In genomic region chr11:66813310-66813709, GRCm38 (mm10) we compare ENCODE assay signal across 24 mouse cellular contexts.
A peak's percentile ranks its signal among the peaks of the same experiment; 100 is the strongest.
DNase-seq lines count a peak whose midpoint lies in the region; ATAC-seq and TF ChIP-seq lines count a peak whose summit lies in the region.
"Had no signal": no experiment of that assay in that cellular context is flagged by ENCODE, and none has a peak within 500 bp of the region (broad histone marks: within the 10 kb centered on the region; RNA-seq: fewer than 3 reads in every experiment).

No protein-coding gene starts in this region.

- TF ChIP-seq POLR2A in myocyte (IDR thresholded peaks at IDR 0.05; ENCODE audit: insufficient read length, low read depth) = no peak

- H3K9ac ChIP-seq in heart, embryonic 16.5 days (ENCODE audit: low read length) = no peak overlapping the region
- no peak overlapping the region for H3K9ac ChIP-seq in midbrain, embryonic 14.5 days (replicated peaks; ENCODE audit: low read length)
- no peak overlapping the region for H3K9ac ChIP-seq in midbrain, embryonic 15.5 days
- H3K9ac ChIP-seq: embryonic facial prominence, embryonic 12.5 days; forebrain, embryonic 13.5 days; heart, embryonic 12.5 days; hindbrain, embryonic 15.5 days; intestine, embryonic 15.5 days; limb, embryonic 15.5 days; liver, embryonic 14.5 days; lung, embryonic 14.5 days had no signal

- DNase-seq in heart, adult 11 months = no peak
- peak; percentile 45 for DNase-seq in midbrain, embryonic 14.5 days
- peak; percentile 13 for DNase-seq in embryo, embryonic 10.5 days (ENCODE audit: low spot score)
- no peak for DNase-seq in left cerebral cortex, postnatal 14 days (ENCODE audit: low spot score in 2 of 2)
- DNase-seq: adrenal gland, postnatal 10 days; cerebellum, adult 8-10 months; cerebellum, postnatal 36 days; heart, postnatal 4 days; kidney, adult 9 months; left cerebral cortex, postnatal 4 days; lung, embryonic 14.5 days; thymus, adult 2 months had no signal

- H3K27ac ChIP-seq in heart, embryonic 16.5 days (ENCODE audit: low read length) = no peak overlapping the region
- no peak overlapping the region for H3K27ac ChIP-seq in midbrain, embryonic 14.5 days (replicated peaks; ENCODE audit: low read depth, low read length)
- H3K27ac ChIP-seq in midbrain, embryonic 15.5 days = no peak overlapping the region
- H3K27ac ChIP-seq: embryonic facial prominence, embryonic 12.5 days; forebrain, embryonic 13.5 days; hindbrain, embryonic 15.5 days; intestine, embryonic 15.5 days; left cerebral cortex, adult 2 months; limb, embryonic 15.5 days; liver, embryonic 14.5 days; stomach, postnatal 0 days had no signal

- no peaks in the 10 kb centered on the region for H3K9me3 ChIP-seq in heart, embryonic 16.5 days (replicated peaks; ENCODE audit: control insufficient read depth, low read length)
- no peaks in the 10 kb centered on the region for H3K9me3 ChIP-seq in midbrain, embryonic 14.5 days (ENCODE audit: control insufficient read depth, low read length)
- H3K9me3 ChIP-seq in midbrain, embryonic 15.5 days = no peaks in the 10 kb centered on the region
- H3K9me3 ChIP-seq: embryonic facial prominence, embryonic 12.5 days; forebrain, embryonic 13.5 days; heart, embryonic 12.5 days; hindbrain, embryonic 15.5 days; intestine, embryonic 15.5 days; limb, embryonic 15.5 days had no signal

- H3K4me2 ChIP-seq in heart, embryonic 16.5 days (ENCODE audit: low read depth, low read length) = no peak overlapping the region
- no peak overlapping the region for H3K4me2 ChIP-seq in midbrain, embryonic 14.5 days (ENCODE audit: low read length)
- H3K4me2 ChIP-seq in midbrain, embryonic 15.5 days = no peak overlapping the region
- H3K4me2 ChIP-seq in myocyte (ENCODE audit: low read depth) = no peak overlapping the region
- H3K4me2 ChIP-seq: embryonic facial prominence, embryonic 12.5 days; forebrain, embryonic 13.5 days; heart, embryonic 12.5 days; hindbrain, embryonic 15.5 days; intestine, embryonic 15.5 days; limb, embryonic 15.5 days; lung, embryonic 14.5 days had no signal

- H3K4me1 ChIP-seq in heart, embryonic 16.5 days (ENCODE audit: control insufficient read depth, insufficient read depth, low read length) = peaks cover 8% of the 10 kb centered on the region
- H3K4me1 ChIP-seq in midbrain, embryonic 14.5 days (ENCODE audit: control insufficient read depth, insufficient read depth, low read length) = no peaks in the 10 kb centered on the region; the same call in 1 of the 2 replicates
- H3K4me1 ChIP-seq in midbrain, embryonic 15.5 days = peaks cover 7% of the 10 kb centered on the region
- H3K4me1 ChIP-seq: embryonic facial prominence, embryonic 12.5 days; forebrain, embryonic 13.5 days; intestine, embryonic 15.5 days; limb, embryonic 15.5 days had no signal

- H3K79me2 ChIP-seq in myocyte (ENCODE audit: control insufficient read depth, insufficient read depth) = no peaks in the 10 kb centered on the region

- no peak overlapping the region for H3ac ChIP-seq in myocyte (ENCODE audit: control insufficient read depth, insufficient read length)

- H3K4me3 ChIP-seq in heart, embryonic 16.5 days (ENCODE audit: low read length) = no peak overlapping the region
- no peak overlapping the region for H3K4me3 ChIP-seq in midbrain, embryonic 14.5 days (replicated peaks; ENCODE audit: low read depth, low read length)
- H3K4me3 ChIP-seq in midbrain, embryonic 15.5 days = no peak overlapping the region
- no peak overlapping the region for H3K4me3 ChIP-seq in myocyte
- H3K4me3 ChIP-seq: embryonic facial prominence, embryonic 12.5 days; forebrain, embryonic 13.5 days; heart, embryonic 12.5 days; hindbrain, embryonic 15.5 days; intestine, embryonic 15.5 days; left cerebral cortex, adult 2 months; limb, embryonic 15.5 days had no signal

- intact Hi-C loops in left cerebral cortex, postnatal 14 days (cut with DNase I) = no loop called here

- no peaks in the 10 kb centered on the region for H3K36me3 ChIP-seq in heart, embryonic 16.5 days (ENCODE audit: control insufficient read depth, insufficient read depth)
- H3K36me3 ChIP-seq in midbrain, embryonic 14.5 days (ENCODE audit: control insufficient read depth, insufficient read depth, low read length) = no peaks in the 10 kb centered on the region
- H3K36me3 ChIP-seq in midbrain, embryonic 15.5 days (replicated peaks) = no peaks in the 10 kb centered on the region
- no peaks in the 10 kb centered on the region for H3K36me3 ChIP-seq in myocyte (ENCODE audit: control insufficient read depth, insufficient read depth)
- H3K36me3 ChIP-seq: embryonic facial prominence, embryonic 12.5 days; heart, embryonic 12.5 days; hindbrain, embryonic 15.5 days; intestine, embryonic 15.5 days; limb, embryonic 15.5 days had no signal

- 40% methylated on average over 5 of the region's 5 CpGs for WGBS in heart, embryonic 16.5 days
- WGBS in midbrain, embryonic 14.5 days = 72% methylated on average over 5 of the region's 5 CpGs
- WGBS in midbrain, embryonic 15.5 days = 63% methylated on average over 5 of the region's 5 CpGs

- peak; percentile 49; the same call in 1 of the 2 replicates for ATAC-seq in heart, embryonic 16.5 days (replicated peaks; ENCODE audit: extremely low read depth, insufficient read depth, low FRiP score)
- ATAC-seq in midbrain, embryonic 14.5 days (ENCODE audit: low FRiP score, low TSS enrichment) = no peak; the same call in 1 of the 2 replicates
- no peak; the same call in 1 of the 2 replicates for ATAC-seq in midbrain, embryonic 15.5 days (replicated peaks)
- ATAC-seq: forebrain, embryonic 13.5 days; intestine, embryonic 15.5 days had no signal

- no peaks in the 10 kb centered on the region for H3K27me3 ChIP-seq in heart, embryonic 16.5 days (ENCODE audit: control insufficient read depth, insufficient read depth, low read length)
- H3K27me3 ChIP-seq in midbrain, embryonic 14.5 days (ENCODE audit: control insufficient read depth, insufficient read depth, low read length) = no peaks in the 10 kb centered on the region
- H3K27me3 ChIP-seq in midbrain, embryonic 15.5 days (replicated peaks) = no peaks in the 10 kb centered on the region
- no peaks in the 10 kb centered on the region for H3K27me3 ChIP-seq in myocyte (ENCODE audit: control insufficient read depth, insufficient read depth, insufficient read length)
- H3K27me3 ChIP-seq: embryonic facial prominence, embryonic 12.5 days; forebrain, embryonic 13.5 days; heart, embryonic 12.5 days; hindbrain, embryonic 15.5 days; intestine, embryonic 15.5 days; limb, embryonic 15.5 days had no signal

TF ChIP-seq in myocyte, 11 proteins besides CTCF, POLR2A, EP300 and RAD21:
- TF ChIP-seq MYOG (IDR thresholded peaks at IDR 0.05; ENCODE audit: control insufficient read depth in 1 of 3, insufficient read depth in 1 of 3, insufficient read length in 2 of 3, low read depth in 2 of 3) (peak in 1 of 3 experiments; percentile 50), REST (IDR thresholded peaks at IDR 0.05; ENCODE audit: insufficient read depth, insufficient read length) (no peak), MYOD1 (IDR thresholded peaks at IDR 0.05; ENCODE audit: control insufficient read depth in 1 of 3, insufficient read length in 2 of 3, low read depth in 2 of 3) (peak; percentile 47 to 98 (median 96))

Comparison
In these comparisons a context has a peak if more than half of its experiments do, and no peak if none do; other contexts are left out.
1. DNase-seq: peak in midbrain, embryonic 14.5 days (single experiment) and embryo, embryonic 10.5 days (single experiment); none in heart, adult 11 months (single experiment) and left cerebral cortex, postnatal 14 days (0 of 2).